Mouse (Mus musculus) thymus, adult 18-20 months (tissue): ENCODE data around the gene Zfp512b.
A peak's percentile ranks its signal among the peaks of the same experiment; 100 is the strongest.

Source experiments
- DNase-seq, 2 experiments: peaks; one replicate each; pipeline ENCODE4 v3.0.0; 2022; ENCODE audit warnings: mixed read lengths in 2 of 2

The Zfp512b gene

DNA sequence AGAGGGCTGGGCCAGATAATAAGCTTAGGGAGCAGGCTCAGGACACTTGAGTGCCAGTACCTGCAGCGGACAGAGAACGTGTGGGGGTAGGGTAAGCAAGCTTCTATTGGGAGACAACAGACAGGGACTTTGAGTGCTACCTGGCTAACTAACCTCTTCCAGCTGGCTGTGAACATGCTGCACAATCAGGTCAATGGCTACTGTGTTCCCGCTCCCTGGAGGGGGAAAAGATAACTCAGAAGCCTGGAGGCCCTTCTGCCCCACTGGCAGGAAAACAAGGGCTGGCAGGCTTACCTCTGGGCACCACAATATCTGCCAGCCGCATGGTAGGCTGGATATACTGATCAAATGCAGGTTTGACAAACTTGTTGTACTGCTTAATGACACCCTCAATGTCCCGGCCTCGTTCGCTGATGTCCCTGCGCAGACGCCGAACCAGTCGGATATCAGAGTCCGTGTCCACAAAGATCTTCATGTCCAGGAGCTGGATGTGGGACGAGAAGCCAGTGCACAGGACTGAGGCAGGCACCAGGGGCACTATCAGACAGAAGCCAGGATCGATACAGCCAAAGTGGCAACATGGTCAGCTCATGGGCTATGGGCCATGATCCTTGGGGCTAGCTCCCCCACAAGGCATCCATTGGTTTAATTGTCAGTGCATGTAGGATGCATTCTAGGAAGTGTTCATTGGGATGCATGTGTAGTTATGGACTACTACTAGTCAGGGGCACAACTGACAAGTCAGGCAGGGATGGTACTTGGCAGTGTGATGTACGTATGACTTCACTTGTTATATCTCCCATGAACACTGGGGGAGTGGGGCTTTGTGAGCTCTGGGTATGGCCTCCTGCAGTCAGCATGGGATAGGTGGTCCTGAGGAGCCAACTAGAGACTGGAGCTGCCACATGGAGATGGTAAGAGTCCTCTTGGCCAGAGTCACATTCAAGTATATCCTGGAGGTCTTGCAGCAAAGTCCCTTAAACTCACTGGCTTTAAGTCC lies 19.4 kb downstream of the Zfp512b start:
- peak in 1 of 2 experiments; percentile 2 for DNase-seq

- peak in 1 of 2 experiments; percentile 2 for DNase-seq
Observed at GRCm38 (mm10) chr2:181571941-181572670, 20.5 kb downstream of the Zfp512b start.

DNA sequence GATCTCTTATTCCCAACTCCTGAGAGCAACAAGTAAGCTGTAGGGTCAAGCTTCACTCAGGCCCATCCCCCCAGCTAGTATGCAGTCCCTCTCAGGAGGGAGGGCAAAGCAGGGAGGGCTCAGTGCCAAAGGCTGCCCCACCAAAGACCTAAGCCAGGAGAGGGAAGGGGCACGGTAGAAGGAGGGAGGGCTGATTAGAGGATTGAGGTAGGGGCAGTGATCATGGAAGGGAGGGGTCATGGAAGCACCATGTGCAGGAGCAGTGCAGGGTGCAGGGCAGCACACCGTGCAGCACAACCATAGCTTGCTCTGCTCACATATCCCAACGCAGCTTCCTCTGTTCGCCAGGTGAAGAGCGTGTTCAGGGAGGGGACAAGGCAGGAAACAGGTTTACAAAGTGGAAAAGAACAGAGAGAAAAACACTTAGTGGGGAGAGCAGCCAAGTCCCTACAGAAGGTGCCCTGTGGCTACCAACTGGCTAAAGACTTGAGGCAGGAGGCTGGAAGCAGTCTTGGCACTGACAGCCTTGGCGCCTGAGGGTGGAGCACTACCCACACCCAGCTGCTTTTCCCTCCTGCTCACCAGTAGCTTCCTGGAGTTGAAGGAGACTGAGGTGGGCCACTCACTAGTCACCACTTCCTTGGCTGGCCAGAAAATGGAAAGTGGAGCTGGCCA lies 21.5 kb downstream of the Zfp512b start:
- DNase-seq: no peak

GRCm38 (mm10) chr2:181570375-181570774 lies 22.2 kb downstream of the Zfp512b start:
- no peak for DNase-seq

GRCm38 (mm10) chr2:181569856-181570255 lies 22.7 kb downstream of the Zfp512b start:
- no peak for DNase-seq

DNA sequence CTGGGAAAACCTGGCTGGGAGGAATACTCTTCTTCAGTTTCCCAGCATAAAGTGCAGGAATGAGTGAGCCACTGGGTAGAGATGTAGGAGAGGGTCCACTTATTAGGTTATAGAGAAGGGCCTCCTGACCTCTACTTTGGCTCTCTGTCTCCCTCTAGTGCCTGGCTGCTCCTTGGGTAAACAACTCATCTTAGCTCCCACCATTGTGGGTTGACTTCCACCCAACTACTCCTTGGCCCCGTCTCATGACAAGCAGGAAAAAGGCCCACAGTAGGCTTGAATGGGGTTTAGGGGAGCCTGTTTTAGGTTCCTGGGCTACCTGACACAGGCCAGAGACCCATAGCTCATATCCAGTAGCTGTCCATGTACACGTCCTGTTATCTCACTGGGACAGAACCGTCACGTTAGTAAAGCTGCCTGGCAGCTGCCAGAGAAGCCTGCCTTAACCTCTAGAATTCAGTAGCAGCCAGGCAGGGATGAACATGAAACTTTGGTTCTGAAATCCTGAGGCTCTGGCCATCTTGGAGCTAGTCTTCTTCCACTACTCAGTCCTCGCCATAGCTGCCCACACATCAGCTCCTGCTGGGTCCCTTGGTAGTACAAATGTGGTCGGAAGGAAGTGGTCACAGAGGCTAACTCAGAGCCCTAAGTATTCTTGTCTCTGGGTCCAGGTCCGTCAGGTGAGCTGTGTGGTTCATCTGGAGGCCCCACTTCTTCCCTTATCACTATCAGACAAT lies 24.2 kb downstream of the Zfp512b start:
- no peak for DNase-seq

DNA sequence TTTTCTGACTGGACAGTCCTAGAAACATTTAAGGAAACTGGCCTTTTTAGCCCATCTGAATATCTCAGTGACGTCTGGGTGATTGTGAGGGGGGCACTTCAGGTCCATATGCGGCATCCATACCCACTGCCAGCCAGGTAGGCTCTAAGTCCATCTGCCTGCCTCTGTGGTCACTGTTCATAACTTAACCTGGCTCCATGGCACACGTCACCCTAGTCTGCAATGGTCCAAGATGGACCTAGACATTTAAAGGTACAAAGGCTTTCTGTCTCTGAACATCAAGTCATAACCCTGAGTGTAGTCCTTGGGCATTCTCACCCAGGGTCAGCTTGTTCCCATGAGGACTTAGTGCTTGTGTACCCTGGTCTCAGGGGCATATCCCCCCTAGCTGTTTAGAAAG lies 25.3 kb downstream of the Zfp512b start:
- DNase-seq: no peak

GRCm38 (mm10) chr2:181553772-181554171 lies 38.8 kb downstream of the Zfp512b start:
- no peak for DNase-seq

DNA sequence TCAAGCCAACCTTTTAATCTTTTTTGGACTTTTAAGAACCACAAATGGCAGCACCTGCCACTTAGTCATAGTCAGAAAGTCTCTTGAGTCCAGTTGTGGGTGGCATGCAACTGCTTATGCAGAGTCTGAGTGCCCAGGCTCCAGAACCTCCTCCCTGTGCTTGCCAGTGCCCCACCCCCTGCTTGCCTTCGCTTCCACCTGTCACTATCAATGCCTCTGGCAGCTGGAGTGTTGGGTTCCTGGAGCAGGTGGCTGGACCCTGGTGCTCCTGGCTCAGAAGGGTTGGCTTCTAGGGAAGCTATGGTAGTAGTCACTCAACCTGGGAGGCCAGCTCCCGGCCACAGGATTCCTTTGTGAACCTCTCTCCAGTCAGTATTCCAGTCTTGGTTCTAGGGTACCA lies 42.4 kb downstream of the Zfp512b start:
- DNase-seq: no peak

- no peak for DNase-seq
Observed at GRCm38 (mm10) chr2:181548682-181549081, 43.9 kb downstream of the Zfp512b start.

DNA sequence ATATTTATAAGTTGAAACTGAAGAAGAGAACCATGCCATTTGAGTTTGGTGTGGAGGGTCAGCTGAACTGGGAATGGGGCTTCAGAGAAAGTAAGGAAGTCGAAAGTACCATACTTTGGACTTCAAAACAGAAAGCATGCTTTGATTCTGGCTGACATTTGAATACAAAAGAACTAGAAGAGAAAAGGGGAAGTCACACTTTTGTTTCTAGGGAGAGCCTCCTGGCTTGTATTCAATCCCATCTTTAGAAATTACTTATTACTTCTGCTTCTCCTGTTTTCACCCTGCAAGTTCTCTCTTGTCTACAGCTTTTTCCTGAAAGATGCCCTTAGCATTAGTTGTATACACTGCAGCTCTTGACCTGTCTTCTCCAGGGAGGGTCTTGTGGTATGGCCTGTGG lies 44.4 kb downstream of the Zfp512b start:
- DNase-seq: no peak

GRCm38 (mm10) chr2:181546142-181546541 lies 46.5 kb downstream of the Zfp512b start:
- no peak for DNase-seq

DNA sequence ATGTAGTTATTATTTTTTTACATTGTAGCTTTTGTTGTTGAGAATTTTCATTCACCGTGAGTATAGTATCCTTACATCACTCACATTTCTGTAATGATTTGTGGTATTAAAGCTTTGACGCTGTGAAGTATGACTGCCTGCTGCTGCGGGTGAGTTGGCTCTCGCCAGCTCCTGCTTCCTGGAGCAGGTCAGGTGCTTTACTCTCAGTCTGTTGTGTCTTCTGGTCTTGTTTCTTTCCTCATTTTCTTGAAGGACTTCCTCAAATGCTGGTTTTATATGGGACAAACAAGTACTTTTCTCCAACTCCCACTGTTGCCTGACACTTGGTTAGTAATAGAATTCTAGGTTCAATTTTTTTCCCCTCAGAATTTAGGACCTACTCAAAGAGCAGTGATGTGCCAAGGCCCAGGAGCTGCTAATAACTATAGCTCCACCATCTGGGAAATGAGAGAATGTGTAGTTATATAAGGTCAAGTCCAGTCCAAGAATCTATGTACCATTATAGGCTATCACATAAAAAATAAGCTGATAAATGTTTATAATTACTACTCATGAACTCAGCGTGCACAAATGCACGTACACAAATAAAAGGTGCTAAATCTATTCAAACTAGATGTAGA lies 50.7 kb downstream of the Zfp512b start:
- DNase-seq: no peak

DNA sequence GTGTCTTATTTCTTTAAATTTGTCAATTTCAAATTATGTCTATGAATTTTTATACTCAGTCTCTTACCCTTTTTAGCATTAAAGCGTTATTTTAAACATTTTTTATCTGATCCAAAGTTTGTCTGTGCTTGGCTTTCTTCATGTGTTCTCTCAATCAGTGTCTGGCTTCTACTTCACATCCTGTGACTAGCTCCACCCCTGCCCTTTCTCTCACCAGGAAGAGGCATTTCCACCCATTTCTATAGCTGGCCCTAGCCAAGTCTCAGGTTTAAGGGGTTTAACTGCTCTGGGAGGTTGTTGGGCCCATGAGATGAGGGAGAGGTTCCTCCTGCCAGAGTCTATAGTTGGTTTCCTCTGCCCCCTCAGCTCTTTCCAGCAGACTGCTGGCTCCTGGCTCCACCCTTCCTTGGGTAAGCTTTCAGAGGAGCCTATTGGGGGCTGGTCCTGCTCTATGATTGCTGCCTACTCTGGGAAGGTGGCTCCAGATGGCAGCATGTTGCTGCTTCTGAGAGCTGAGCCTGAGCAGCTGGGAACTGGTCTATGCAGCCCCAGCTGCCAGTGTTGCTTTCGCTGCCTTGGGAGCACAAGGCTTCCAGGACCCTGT lies 55.1 kb downstream of the Zfp512b start:
- DNase-seq: no peak

GRCm38 (mm10) chr2:181536410-181536809 lies 56.2 kb downstream of the Zfp512b start:
- DNase-seq: no peak

- no peak for DNase-seq
Observed at GRCm38 (mm10) chr2:181532589-181532988, 60.0 kb downstream of the Zfp512b start.
